Mouse (Mus musculus) embryo, embryonic 10 days (tissue): ENCODE results near the gene Col5a2.
A peak's percentile ranks its signal among the peaks of the same experiment; 100 is the strongest.
"Not testable (repeated sequence)": the region's sequence is repeated elsewhere in the genome, so short reads cannot be mapped to it uniquely, and the experiment has no call there.

Experiments
- DNase-seq: peaks from one replicate; pipeline ENCODE4 v3.0.0-alpha.2; 2015; ENCODE audit warnings: low spot score

The Col5a2 gene

DNA sequence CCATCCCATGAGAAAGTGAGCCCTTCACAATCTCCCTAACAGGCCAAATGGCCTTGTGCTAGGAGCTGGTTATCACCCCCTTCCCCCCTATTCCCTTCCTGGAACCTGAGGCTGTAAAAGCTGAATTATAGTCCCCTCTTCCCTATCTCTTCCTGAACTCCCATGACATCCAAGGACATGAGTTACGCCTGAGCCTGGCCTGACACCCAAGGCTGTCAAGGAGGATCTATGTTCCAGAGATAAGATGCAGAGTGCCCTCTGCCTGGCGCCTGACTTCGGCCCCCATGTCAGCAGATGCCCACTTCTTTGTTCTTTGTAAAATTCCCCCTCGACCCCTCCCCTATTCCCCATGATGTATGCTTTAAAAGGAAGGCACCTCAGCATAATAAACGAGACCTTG, 73.9 kb downstream of the Col5a2 start:
- not testable (repeated sequence) for DNase-seq

DNA sequence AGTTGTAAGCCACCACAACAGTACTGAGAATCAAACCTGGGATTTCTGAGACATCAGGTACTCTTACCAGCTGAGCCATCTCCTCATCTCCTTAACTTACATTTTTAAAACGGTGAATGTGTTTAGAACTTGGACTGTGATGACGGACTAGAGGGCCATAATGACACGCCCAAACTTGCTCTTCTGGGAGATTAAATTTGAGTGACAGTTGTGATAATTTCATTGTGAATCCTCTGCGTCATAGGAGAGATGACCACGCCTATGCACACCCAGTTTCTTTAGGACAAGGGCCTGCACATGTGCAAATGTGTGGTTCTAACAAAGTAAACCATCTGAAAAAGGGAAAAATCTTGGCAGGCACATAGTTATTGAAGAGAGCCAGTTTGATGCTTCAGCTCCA, 79.2 kb downstream of the Col5a2 start:
- DNase-seq = no peak

DNA sequence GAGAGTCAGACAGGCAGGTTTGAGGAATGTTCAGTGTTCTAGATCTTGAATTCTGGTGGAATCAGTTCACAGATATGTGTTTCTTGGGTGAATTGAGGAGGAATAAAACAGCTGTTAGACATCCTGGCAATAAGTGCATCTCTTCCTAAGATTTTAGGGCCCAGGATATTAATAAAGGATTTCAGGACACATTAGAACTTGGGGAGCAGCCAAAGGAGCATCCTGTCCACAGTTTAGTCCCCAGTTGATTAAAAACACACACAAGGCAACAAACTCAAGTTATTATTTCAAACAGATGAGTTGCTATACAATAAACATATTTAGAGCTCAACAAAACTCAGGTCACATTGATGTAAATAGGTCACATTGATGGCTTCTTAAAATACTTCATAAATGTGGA, 82.5 kb downstream of the Col5a2 start:
- DNase-seq = no peak

DNA sequence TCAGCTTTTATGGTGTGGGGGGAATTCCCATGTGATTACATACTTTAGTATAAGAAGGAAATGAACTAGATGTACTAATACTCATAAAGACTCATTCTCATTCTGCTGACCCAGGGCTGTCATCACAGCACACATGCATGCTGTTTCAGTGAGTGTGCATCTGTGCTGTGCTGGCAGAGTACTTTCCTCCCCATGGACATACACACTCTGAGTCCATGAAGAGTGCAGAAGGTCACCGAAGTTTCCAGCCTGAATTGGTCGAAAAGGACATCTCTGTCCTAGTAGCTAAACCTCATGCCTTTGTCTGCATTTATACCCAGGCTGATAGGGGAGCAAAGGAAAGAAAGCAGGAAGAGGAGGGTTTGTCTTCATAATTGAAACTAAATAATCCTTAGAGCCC, 83.2 kb downstream of the Col5a2 start:
- no peak for DNase-seq

DNA sequence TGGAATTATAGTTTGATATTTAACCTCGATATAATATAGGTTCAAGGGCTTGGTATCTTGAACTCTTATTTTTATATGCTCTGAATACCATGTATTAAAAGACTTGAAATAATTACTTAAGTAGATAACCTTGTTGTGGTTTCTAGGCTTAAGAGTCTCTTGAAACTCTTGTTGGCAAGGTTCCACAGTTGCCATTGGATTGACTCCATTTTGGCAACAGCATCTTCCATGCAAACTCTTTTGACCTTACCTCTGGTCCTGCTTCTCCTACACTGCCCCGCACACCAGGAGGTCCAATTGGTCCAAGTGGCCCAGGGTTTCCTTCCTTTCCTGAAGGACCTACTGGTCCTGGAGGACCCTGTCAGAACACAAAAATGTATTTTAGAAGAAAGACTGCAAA, 121.2 kb downstream of the Col5a2 start:
- DNase-seq = no peak

GRCm38 (mm10) chr1:45379992-45380690, 122.9 kb downstream of the Col5a2 start:
- DNase-seq = peak; percentile 17

DNA sequence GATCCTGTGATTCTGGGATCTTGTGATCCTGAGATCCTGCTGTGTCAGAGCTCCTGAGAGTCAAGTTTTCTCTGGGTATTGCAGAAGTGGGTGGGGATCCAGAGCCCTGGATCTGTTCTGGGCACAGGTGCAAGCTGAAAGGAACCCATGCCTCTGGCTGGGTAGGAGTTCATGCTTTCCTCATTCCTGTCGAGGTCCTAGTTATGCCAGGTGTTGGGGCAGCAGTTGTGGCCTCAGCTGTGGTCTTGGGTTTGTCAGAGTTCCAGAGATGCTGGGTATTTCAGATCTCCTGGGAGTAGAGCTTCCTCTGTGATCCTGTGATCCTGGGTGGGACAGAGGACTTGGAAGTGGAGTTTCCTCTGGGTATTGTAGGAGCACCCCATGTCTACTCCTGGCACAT, 137.7 kb downstream of the Col5a2 start:
- DNase-seq = no peak

DNA sequence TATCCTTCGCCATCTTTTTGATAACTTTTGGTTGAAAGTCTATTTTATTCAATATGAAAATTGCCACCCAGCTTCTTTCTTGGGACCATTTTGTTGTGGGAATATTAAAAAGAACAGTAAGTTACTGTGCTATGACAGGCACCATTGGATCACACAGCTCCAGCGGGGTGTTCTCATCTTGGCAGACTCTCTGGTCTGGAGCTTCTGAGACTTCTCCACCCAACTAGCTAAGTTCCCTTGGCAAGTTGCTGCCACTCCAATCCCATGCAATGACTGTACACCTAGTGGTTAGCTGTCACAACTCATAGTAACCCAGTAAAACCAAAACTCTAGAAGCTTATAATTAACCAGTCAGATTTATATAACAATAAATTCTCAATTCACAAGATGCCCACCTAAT, 139.8 kb downstream of the Col5a2 start:
- no peak for DNase-seq

DNA sequence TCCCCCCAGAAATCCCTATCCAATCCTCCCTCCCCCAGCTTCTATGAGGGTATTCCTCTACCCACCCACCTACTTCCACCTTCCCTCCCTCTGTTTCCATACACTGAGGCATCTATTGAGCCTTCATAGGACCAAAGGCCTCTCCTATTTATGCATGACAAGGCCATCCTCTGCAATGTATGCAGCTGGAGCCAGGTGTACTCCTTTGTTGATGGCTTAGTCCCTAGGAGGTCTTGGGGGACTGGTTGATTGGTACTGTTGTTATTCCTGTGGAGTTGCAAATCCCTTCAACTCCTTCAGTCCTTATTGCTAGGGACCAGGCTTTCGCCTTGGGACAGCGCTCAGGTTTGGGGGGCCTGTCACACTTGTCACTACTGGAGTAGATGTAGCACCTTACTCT, 143.4 kb downstream of the Col5a2 start:
- DNase-seq = no peak

DNA sequence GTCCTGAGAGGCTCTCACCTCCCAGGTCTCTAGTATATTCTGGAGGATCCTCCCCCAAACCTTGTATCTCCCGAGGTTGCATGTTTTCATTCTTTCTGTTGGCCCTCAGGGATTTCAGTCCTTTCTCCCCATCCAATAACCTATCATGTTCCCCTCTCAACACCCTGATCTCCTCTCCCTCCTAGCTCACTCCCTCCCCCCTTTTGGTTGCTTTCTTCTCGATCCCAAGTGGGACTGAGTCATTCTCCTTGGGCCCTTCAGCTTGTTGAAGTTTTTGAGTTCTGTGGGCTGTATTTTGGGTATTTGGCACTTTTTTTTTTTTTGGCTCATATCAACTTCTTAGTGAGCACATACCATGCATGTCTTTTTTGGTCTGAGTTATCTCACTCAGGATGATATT, 143.9 kb downstream of the Col5a2 start:
- DNase-seq = no peak

GRCm38 (mm10) chr1:45358020-45358419, 145.1 kb downstream of the Col5a2 start:
- no peak for DNase-seq

GRCm38 (mm10) chr1:45355944-45356343, 147.1 kb downstream of the Col5a2 start:
- no peak for DNase-seq

DNA sequence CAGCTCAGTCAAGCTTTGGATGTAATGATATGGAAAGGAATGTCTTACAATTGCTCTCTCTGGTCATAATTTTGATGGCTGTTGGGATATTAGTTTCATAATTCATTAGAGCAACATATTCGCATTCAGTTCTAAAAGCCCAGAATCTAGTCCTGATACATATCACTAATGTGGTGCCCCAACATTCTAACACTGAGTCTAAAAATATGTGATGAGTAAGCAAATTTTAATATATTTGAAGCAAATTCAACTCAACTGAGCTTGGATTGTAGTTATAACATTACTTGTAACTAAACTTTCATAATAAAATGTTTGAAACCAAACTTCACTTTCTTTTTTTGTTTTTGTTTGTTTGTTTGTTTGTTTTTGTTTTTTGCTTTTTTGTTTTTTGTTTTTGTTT, 173.9 kb downstream of the Col5a2 start:
- DNase-seq = no peak
